Mouse (Mus musculus) hindbrain, embryonic 12.5 days (tissue): ENCODE measurements at regions not wholly inside any gene's neighbourhood (a gene's known extent, or its start where the extent isn't known, plus 50 kb on each side); places are given as distances from the start of the nearest gene placed in this dataset.

ENCODE experiments used
- ATAC-seq: fragments of 200-750 bp; cut with Nextera tagmentation; 2 replicates; pipeline ENCODE4 v1.8.0; 2017; ENCODE audit warnings: moderate TSS enrichment; ENCODE audit not compliant: low FRiP score
- H3K27ac ChIP-seq: fragments of 300-500 bp; sonication (generic); 2 replicates; pipeline ENCODE4 v1.5.1; 2016; ENCODE audit warnings: mild to moderate bottlenecking
- H3K27me3 ChIP-seq: fragments of 300-500 bp; sonication (generic); 2 replicates; pipeline ENCODE4 v1.6.1; 2016; ENCODE audit warnings: mild to moderate bottlenecking
- H3K36me3 ChIP-seq: fragments of 300-500 bp; sonication (generic); 2 replicates; pipeline ENCODE4 v1.6.1; 2016; ENCODE audit warnings: mild to moderate bottlenecking
- H3K4me1 ChIP-seq: fragments of 300-500 bp; sonication (generic); 2 replicates; pipeline ENCODE4 v1.6.1; 2016
- H3K4me2 ChIP-seq: fragments of 300-500 bp; sonication (generic); replicated peaks from 2 replicates; pipeline ENCODE4 v1.6.1; 2016; ENCODE audit warnings: mild to moderate bottlenecking
- H3K4me3 ChIP-seq: fragments of 300-500 bp; sonication (generic); 2 replicates; pipeline ENCODE4 v1.5.1; 2016; ENCODE audit warnings: mild to moderate bottlenecking
- H3K9ac ChIP-seq: fragments of 300-500 bp; sonication (generic); 2 replicates; pipeline ENCODE4 v1.6.1; 2016; ENCODE audit warnings: mild to moderate bottlenecking, moderate library complexity
- H3K9me3 ChIP-seq: fragments of 300-500 bp; sonication (generic); replicated peaks from 2 replicates; pipeline ENCODE4 v1.6.1; 2016; ENCODE audit warnings: mild to moderate bottlenecking
- WGBS: fragments of 180-500 bp; shearing (Covaris S2); methylation state at CpG from one replicate; pipeline ENCODE4 v1.1.7; 2016; 5-methylcytosine and 5-hydroxymethylcytosine counted together

DNA sequence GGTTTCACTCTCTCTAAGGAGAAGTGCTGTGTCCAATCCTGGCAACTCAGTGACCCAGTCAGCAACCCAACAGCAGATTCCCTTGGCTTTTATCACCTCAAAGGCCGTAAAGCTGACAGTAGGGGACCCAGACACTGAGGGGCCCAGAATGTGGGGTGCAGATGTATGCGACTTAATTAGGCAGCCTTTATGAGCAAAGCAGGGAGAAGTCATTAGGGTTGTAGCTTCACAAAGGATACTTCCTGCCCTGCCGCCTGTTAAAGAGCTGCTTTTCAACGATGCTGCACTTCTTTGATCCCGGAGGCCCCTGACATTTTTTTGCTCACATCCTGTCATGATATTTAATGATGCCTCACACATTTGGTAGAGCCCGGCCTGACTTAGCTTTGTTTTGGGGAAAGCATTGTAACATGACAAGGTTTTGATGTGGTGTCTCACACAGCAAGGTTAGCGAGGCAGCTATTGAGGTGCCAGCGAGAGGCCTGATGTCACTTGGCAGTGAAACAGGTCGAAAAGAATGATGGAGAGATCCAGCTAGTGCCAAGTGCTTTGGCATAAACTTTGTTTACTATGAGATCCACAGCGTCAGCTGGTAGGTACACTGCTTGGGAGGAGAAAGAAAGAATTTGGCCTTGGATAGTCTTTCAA lies 240.2 kb downstream of the Slc4a3 start:
- Histone ChIP-seq H3K27me3 (0 out of 2 replicates have a peak, but pooled peaks cover 4% of the 10 kb centered on the region), H3K36me3 (no peaks in the 10 kb centered on the region), H3K27ac (no peak overlapping the region), H3K9ac (no peak overlapping the region), H3K9me3 (no peaks in the 10 kb centered on the region), H3K4me1 (no peaks in the 10 kb centered on the region), H3K4me3 (no peak overlapping the region), H3K4me2 (no peak overlapping the region)
- ATAC-seq: no peak
- 48% methylated on average over 10 of the region's 10 CpGs for WGBS

DNA sequence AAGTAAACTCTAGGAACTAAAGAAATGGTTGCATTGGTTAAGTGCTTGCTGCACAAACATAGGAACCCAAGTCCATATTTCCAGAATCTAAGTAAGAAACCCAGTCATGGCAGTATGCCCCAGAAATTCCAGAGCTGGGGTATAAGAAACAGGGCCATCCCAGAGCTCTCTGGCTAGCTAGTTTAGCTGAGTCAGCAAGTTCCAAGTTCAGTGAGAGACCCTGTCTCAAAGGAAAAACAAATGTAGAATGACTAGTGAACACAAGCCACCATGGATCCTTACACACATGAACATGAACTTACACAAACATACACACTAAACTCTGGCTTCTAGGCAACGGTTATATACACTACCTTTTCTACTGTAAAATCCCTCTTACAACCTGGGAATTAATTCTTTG lies 245.4 kb downstream of the Slc4a3 start:
- 81% methylated on average over 1 of the region's 1 CpGs for WGBS

DNA sequence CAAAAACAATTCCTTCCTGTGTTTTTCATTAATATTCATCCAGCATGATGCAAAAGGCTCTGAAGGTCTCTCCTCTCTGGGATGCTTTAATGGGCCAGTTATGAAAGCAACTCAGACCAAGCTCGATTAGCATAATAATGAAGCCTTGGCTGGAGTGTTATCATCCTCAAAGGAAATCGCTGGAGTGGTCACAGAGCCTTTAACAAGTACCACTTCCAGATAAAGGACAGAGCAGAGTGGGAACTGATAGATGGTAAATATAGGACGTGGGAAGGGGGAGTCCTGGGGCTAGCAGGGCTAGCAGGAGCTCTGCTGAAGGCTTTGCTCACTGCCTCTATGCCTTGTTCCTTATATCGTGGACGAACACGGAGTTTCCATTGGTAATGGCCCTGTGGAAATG lies 251.7 kb downstream of the Slc4a3 start:
- H3K36me3 ChIP-seq: no peaks in the 10 kb centered on the region
- no peaks in the 10 kb centered on the region for H3K27me3 ChIP-seq
- ATAC-seq: no peak
- H3K4me2 ChIP-seq: no peak overlapping the region
- H3K9me3 ChIP-seq: peaks cover 2% of the 10 kb centered on the region
- WGBS: 39% methylated on average over 6 of the region's 6 CpGs
- no peak overlapping the region for H3K4me3 ChIP-seq
- no peak overlapping the region for H3K9ac ChIP-seq
- H3K27ac ChIP-seq: no peak overlapping the region
- H3K4me1 ChIP-seq: peaks cover 17% of the 10 kb centered on the region

More for the DNA sequence above, 245.4 kb downstream of the Slc4a3 start:
- no peaks in the 10 kb centered on the region for H3K36me3 ChIP-seq
- H3K4me2 ChIP-seq: no peak overlapping the region
- no peaks in the 10 kb centered on the region for H3K4me1 ChIP-seq
- H3K9ac ChIP-seq: no peak overlapping the region
- no peak for ATAC-seq
- H3K9me3 ChIP-seq: peaks cover 5% of the 10 kb centered on the region
- H3K4me3 ChIP-seq: no peak overlapping the region
- H3K27me3 ChIP-seq: no peaks in the 10 kb centered on the region
- no peak overlapping the region for H3K27ac ChIP-seq

DNA sequence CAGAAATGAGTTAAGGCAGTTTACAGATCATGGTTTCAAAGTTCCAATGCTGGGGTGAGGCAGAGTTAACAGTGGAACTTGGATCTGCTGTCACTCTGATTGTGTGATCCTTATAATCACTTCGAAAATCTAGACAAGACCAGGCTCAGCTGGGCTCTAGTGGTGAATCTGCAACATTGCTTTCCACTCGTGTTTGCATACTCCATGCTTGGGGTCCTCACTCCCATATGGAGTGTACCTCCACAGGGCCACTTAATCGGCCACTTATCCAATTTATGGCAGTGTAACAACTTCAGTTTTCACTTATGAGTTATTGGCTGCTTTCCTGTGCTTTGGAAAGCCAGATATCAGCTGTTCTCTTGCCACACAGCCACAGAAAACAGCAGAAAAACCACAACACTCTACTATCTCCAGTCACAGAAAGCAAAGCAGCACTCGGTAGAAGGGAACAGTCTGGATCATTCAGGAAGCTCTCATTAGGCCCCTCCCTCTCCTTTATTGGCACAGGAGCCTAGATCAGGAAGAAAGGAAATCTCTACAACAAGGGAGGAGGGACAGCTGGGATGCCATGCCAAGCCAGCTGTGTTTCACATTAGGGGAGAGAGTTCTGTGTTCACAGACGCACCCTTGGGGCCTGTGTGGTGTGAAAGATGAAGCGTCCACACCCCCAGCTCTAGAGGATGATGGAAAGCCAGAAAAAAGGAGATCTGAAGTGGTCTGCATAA lies 252.5 kb downstream of the Slc4a3 start:
- Histone ChIP-seq H3K4me2 (no peak overlapping the region), H3K27ac (no peak overlapping the region), H3K4me1 (peaks cover 17% of the 10 kb centered on the region), H3K9me3 (no peaks in the 10 kb centered on the region), H3K4me3 (no peak overlapping the region), H3K9ac (no peak overlapping the region), H3K36me3 (no peaks in the 10 kb centered on the region), H3K27me3 (no peaks in the 10 kb centered on the region)
- 61% methylated on average over 6 of the region's 6 CpGs for WGBS
- 0 out of 2 replicates have a peak, but pooled peaks have one; percentile 29 for ATAC-seq

DNA sequence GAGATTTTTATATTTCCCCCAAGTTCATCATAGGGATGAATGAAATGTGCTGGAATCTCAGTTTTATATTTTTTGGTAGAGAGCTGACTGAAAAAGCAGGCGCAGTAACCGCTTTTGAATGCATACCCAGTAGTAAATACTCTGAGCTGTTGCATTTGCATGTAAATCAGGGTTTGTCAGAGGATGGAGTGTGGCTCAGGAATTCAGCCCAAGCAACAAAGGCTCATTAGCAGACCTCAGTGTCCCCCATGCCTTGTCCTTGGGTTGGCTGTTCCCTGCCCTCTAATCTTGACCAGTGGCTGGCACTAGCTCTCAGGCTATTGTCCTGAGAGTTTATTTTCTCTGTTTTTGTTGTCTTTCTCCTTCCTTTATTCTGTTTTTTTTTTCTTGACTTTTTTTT lies 258.4 kb downstream of the Slc4a3 start:
- Histone ChIP-seq H3K4me1 (0 out of 2 replicates have a peak, but pooled peaks cover 6% of the 10 kb centered on the region), H3K27me3 (no peaks in the 10 kb centered on the region), H3K4me2 (no peak overlapping the region), H3K9me3 (no peaks in the 10 kb centered on the region), H3K4me3 (no peak overlapping the region), H3K36me3 (no peaks in the 10 kb centered on the region), H3K9ac (no peak overlapping the region), H3K27ac (no peak overlapping the region)
- no peak for ATAC-seq
- 19% methylated on average over 2 of the region's 2 CpGs for WGBS

DNA sequence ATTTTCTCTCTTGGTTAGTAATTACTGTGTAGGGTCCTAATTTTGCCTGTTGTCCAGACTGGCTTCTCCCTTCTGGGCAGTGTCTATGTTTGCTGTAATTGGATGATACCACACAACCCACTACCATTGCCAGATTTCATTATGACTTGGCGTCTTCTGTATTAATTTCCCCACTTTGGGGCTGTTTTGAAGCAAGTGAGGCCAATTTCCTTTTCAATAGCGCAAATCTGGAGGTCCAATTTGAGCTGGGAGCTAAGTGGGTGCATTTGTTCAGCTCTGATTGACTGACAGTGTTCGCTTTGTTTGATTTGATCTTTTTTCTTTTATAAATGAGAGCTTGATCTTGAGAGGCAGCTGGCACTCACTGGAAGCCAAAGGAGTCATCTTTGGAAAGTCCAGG lies 266.4 kb downstream of the Slc4a3 start:
- no peaks in the 10 kb centered on the region for H3K4me1 ChIP-seq
- no peaks in the 10 kb centered on the region for H3K36me3 ChIP-seq
- H3K27ac ChIP-seq: no peak overlapping the region
- H3K4me2 ChIP-seq: no peak overlapping the region
- no peak for ATAC-seq
- WGBS: 83% methylated on average over 3 of the region's 3 CpGs
- H3K9ac ChIP-seq: no peak overlapping the region
- no peaks in the 10 kb centered on the region; the same call in 1 of the 2 replicates for H3K27me3 ChIP-seq
- H3K9me3 ChIP-seq: no peaks in the 10 kb centered on the region
- H3K4me3 ChIP-seq: no peak overlapping the region

DNA sequence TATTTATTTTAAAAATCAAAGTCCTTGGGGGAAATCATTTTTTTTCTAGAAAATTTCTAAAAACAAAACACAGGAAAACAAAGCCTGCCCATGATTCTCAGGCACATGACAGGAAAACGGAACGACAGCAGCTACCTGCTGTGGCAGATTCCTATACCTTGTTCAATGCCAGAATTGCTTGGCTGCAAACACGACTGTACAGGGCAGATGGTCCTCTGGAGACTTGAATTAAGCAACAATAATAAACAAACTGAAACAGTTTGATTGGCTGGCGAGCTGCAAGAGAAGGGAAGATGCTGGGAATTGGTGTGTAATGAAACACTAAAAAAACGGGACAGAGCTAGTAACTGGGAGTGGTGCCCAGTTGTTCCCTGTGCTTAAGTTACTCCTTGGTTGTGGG lies 280.1 kb downstream of the Slc4a3 start:
- no peaks in the 10 kb centered on the region for H3K27me3 ChIP-seq
- H3K9me3 ChIP-seq: no peaks in the 10 kb centered on the region
- H3K27ac ChIP-seq: no peak overlapping the region
- H3K4me3 ChIP-seq: no peak overlapping the region
- no peak overlapping the region for H3K4me2 ChIP-seq
- no peaks in the 10 kb centered on the region for H3K4me1 ChIP-seq
- ATAC-seq: no peak
- no peak overlapping the region for H3K9ac ChIP-seq
- no peaks in the 10 kb centered on the region for H3K36me3 ChIP-seq
- WGBS: 60% methylated on average over 5 of the region's 5 CpGs

DNA sequence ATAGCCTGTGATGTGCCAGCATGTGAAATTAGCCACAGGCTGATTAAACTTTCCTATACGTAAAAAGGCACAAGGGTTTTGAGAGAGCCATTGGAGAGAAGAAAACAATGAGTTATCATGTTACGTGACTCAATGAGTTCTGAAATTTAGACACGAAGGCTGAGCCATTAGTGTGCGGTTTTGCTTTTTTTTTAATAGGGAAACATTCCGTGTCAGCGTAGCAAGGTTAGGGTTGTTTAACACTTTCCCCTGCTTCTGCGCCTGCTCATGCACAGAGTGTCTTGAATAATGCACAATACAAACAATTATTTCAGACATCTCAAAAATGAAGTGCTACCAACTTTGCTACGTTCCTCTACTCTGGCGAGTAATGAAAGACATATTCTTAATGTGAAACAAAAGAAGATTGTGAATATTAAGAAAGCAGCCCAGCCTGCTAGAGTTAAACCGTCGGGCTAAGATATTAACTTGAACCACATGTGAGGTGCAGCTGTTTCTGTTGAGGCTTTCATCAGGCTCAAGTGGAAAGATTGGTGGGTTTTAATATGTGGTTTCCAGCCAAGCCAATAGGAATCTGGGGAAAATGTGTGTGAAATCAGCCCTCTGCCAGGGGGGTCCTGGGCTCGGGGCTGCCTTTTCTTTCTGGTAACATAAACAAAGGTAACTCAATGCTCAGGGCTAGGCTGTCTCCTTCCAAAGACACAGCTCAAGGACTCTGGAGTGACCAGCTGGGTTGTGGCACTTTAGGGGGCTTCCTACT lies 287.2 kb downstream of the Slc4a3 start:
- 51% methylated on average over 12 of the region's 12 CpGs for WGBS
- Histone ChIP-seq H3K9me3 (no peaks in the 10 kb centered on the region), H3K36me3 (no peaks in the 10 kb centered on the region)

DNA sequence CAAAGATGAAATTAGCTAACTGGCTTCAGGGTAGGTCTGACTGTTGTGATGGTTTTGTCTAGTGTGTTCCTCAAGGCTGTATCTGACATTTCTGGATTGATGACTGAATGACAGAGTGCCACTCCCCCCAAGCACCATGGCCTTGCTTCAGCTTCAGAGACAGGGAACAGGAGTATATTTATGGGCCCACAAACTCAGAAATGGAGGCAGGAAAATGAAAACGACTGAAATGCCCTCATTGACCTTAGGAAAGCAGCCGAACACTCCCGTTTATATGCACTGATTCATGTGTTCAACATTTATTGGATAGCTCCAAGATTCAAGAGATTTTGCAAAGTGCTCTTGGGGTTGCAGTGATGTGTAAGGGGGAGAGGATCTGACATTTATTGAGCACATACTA lies 288.3 kb downstream of the Slc4a3 start:
- H3K27me3 ChIP-seq: no peaks in the 10 kb centered on the region
- H3K9me3 ChIP-seq: no peaks in the 10 kb centered on the region
- no peak overlapping the region for H3K27ac ChIP-seq
- WGBS: 82% methylated on average over 3 of the region's 3 CpGs
- no peaks in the 10 kb centered on the region for H3K4me1 ChIP-seq
- no peak overlapping the region for H3K9ac ChIP-seq
- H3K4me2 ChIP-seq: no peak overlapping the region
- no peaks in the 10 kb centered on the region for H3K36me3 ChIP-seq
- no peak overlapping the region for H3K4me3 ChIP-seq
- ATAC-seq: no peak

More for the DNA sequence above, 287.2 kb downstream of the Slc4a3 start:
- ATAC-seq: no peak
- no peak overlapping the region for H3K4me2 ChIP-seq
- no peaks in the 10 kb centered on the region for H3K27me3 ChIP-seq
- H3K9ac ChIP-seq: no peak overlapping the region
- H3K4me1 ChIP-seq: no peaks in the 10 kb centered on the region
- peak overlapping the region; percentile 40; the same call in 1 of the 2 replicates for H3K27ac ChIP-seq
- H3K4me3 ChIP-seq: no peak overlapping the region

DNA sequence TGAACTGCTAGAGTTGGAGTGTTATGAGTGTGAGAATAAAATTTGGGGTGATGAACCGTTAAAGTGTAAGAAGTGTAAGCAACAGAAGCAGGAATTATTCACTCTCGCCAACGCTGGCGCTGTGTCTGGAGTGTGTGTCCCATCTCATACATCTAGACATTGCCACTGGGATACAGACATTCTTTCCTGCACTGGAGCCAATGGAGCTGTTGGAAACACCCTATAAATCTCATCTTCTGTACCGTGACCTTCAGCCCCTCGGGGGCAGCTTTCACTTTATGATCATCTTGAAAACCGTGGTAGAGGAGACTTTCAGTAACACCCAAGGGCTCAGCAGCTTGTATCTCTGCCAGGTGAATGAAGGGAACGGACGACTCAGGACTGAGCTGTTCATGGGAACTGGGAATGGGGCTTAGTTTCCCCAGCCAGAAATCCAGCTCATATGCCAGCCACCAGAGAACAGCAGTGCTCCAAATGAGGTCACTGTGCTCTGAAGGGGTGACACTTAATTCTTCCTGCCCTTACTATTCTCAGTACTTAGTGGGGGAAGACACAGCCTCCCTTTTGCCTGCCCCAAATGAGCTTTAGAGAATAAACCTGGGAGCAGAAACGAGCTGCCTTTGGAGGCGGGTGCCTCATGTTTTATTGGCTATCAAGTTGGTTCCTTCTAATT lies 293.6 kb downstream of the Slc4a3 start:
- no peak for ATAC-seq
- 89% methylated on average over 11 of the region's 11 CpGs for WGBS

DNA sequence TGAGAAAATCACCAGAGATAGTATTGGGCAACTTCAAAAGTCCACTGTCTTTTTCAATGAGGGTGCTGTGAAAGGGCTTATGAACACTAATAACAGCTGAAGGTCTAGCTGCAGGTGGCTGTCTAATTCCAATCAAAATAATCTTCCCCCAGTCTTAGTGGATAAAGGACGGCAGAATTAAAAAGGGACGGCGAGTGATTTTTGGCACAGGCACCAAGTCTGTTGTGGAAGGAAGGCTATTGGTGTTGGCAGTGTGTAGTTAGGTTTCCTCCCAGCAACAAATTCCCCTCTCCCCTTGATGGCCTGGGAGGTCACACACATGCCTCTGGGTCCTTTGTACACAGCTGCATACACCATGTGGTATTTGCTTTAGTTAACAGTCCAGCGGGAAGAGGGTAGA lies 296.3 kb downstream of the Slc4a3 start:
- H3K9ac ChIP-seq: no peak overlapping the region
- H3K4me2 ChIP-seq: no peak overlapping the region
- no peaks in the 10 kb centered on the region for H3K27me3 ChIP-seq
- 70% methylated on average over 4 of the region's 4 CpGs for WGBS
- peaks cover 16% of the 10 kb centered on the region for H3K4me1 ChIP-seq
- H3K9me3 ChIP-seq: no peaks in the 10 kb centered on the region
- no peaks in the 10 kb centered on the region for H3K36me3 ChIP-seq
- no peak for ATAC-seq
- H3K27ac ChIP-seq: no peak overlapping the region
- H3K4me3 ChIP-seq: no peak overlapping the region

More for the DNA sequence above, 293.6 kb downstream of the Slc4a3 start:
- peaks cover 11% of the 10 kb centered on the region for H3K4me1 ChIP-seq
- H3K9me3 ChIP-seq: no peaks in the 10 kb centered on the region
- no peaks in the 10 kb centered on the region for H3K27me3 ChIP-seq
- no peak overlapping the region for H3K27ac ChIP-seq
- H3K9ac ChIP-seq: no peak overlapping the region
- H3K36me3 ChIP-seq: no peaks in the 10 kb centered on the region
- no peak overlapping the region for H3K4me2 ChIP-seq
- H3K4me3 ChIP-seq: no peak overlapping the region

DNA sequence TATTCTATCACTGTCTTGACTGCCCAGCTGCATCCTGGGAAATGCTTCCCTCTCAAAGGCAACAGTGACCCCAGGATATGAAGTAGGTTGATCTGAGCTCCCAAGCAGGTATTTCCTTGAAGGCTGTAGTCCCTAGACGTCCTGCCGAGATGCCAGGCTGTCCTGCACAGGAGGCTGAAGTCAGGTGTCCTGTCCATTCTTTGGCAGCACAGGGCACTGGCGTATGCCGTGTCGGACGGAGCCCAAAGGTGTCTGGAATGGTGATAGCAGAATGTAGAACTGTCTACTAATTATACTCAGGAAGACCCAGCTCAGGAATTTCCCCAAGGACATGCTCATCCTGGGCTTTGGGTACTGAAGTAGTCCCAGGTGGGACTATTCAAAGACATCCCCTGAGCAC lies 297.3 kb downstream of the Slc4a3 start:
- WGBS: 88% methylated on average over 6 of the region's 6 CpGs
- no peak overlapping the region for H3K9ac ChIP-seq
- peaks cover 16% of the 10 kb centered on the region for H3K4me1 ChIP-seq
- H3K4me3 ChIP-seq: no peak overlapping the region
- no peaks in the 10 kb centered on the region for H3K36me3 ChIP-seq
- no peaks in the 10 kb centered on the region for H3K27me3 ChIP-seq
- no peaks in the 10 kb centered on the region for H3K9me3 ChIP-seq
- no peak for ATAC-seq
- H3K27ac ChIP-seq: no peak overlapping the region
- H3K4me2 ChIP-seq: no peak overlapping the region
